ENCODE assay signal across 18 mouse cellular contexts in genomic region chr6:105681496-105681895, GRCm38 (mm10). TPM values are rescaled to one million over a fixed set of nuclear protein-coding genes. Genes with fewer than 3 reads are reported as not detected.
"Had no signal": no experiment of that assay in that cellular context is flagged by ENCODE, and none has a peak within 500 bp of the region (broad histone marks: within the 10 kb centered on the region; RNA-seq: fewer than 3 reads in every experiment).

No protein-coding gene starts in this region.

- ATAC-seq: lung, postnatal 0 days had no signal

- H3K4me2 ChIP-seq: limb, embryonic 13.5 days; liver, embryonic 15.5 days had no signal

- H3K36me3 ChIP-seq: limb, embryonic 13.5 days; liver, embryonic 15.5 days had no signal

- H3K9ac ChIP-seq: limb, embryonic 13.5 days; liver, embryonic 15.5 days had no signal

- H3K4me1 ChIP-seq: liver, embryonic 15.5 days had no signal

- H3K27ac ChIP-seq: kidney, postnatal 0 days; limb, embryonic 13.5 days; liver, embryonic 15.5 days had no signal

- H3K4me3 ChIP-seq: limb, embryonic 13.5 days; liver, embryonic 15.5 days had no signal

- DNase-seq: kidney, adult 11 months; kidney, adult 9 months; kidney, postnatal 36 days; layer of hippocampus, adult 9-11 months; layer of hippocampus, postnatal 36 days; left cerebral cortex, postnatal 4 days; lung, adult 2 months; lung, postnatal 36 days; right cerebral cortex, adult 18-20 months; right cerebral cortex, postnatal 25 days; thymus, postnatal 4 days had no signal

- H3K9me3 ChIP-seq: limb, embryonic 13.5 days; liver, embryonic 15.5 days had no signal

RNA-seq across cellular contexts. Expression of gene Cntn4, which starts 4.0 kb away (rescaled TPM):
- total RNA-seq: liver, adult 2 months; megakaryocyte progenitor cell, adult 5-6 weeks had no signal
- polyA plus RNA-seq: liver, adult 2 months; liver, embryonic 15.5 days; small intestine, adult 2 months had no signal
